31 mouse cellular contexts compared by ENCODE assay signal in genomic region chr7:79749511-79749910, GRCm38 (mm10). TPM values are rescaled to one million over a fixed set of nuclear protein-coding genes. Genes with fewer than 3 reads are reported as not detected.
"Had no signal": no experiment of that assay in that cellular context is flagged by ENCODE, and none has a peak within 500 bp of the region (broad histone marks: within the 10 kb centered on the region; RNA-seq: fewer than 3 reads in every experiment).

No protein-coding gene starts in this region.

- H3K4me2 ChIP-seq: embryonic facial prominence, embryonic 12.5 days; embryonic facial prominence, embryonic 13.5 days; embryonic facial prominence, embryonic 15.5 days; forebrain, embryonic 12.5 days; forebrain, embryonic 13.5 days; forebrain, embryonic 15.5 days had no signal

- H3K27ac ChIP-seq: embryonic facial prominence, embryonic 10.5 days; embryonic facial prominence, embryonic 12.5 days; embryonic facial prominence, embryonic 13.5 days; embryonic facial prominence, embryonic 15.5 days; forebrain, embryonic 10.5 days; forebrain, embryonic 12.5 days; forebrain, embryonic 13.5 days; forebrain, embryonic 15.5 days; gastrocnemius, adult 2 months; heart, adult 2 months had no signal

- DNase-seq: cerebellum, adult 2 months; cerebellum, adult 8-10 months; cerebellum, adult 9-10 months; cerebellum, adult 9-11 months; cerebellum, postnatal 10 days; cerebellum, postnatal 14 days; cerebellum, postnatal 25 days; cerebellum, postnatal 36 days; embryo, embryonic 11 days; forebrain, postnatal 0 days; gastrocnemius, adult 2 months; gastrocnemius, postnatal 10 days; gastrocnemius, postnatal 14 days; gastrocnemius, postnatal 25 days; gastrocnemius, postnatal 36 days; heart, adult 11 months; heart, adult 18-20 months; heart, adult 2 months had no signal

- H3K27me3 ChIP-seq: embryonic facial prominence, embryonic 12.5 days; embryonic facial prominence, embryonic 13.5 days; embryonic facial prominence, embryonic 15.5 days; forebrain, embryonic 13.5 days; forebrain, embryonic 15.5 days had no signal

- H3K9me3 ChIP-seq: embryonic facial prominence, embryonic 10.5 days; embryonic facial prominence, embryonic 12.5 days; embryonic facial prominence, embryonic 13.5 days; embryonic facial prominence, embryonic 15.5 days; forebrain, embryonic 10.5 days; forebrain, embryonic 12.5 days; forebrain, embryonic 13.5 days; forebrain, embryonic 15.5 days had no signal

- H3K4me3 ChIP-seq: embryonic facial prominence, embryonic 10.5 days; embryonic facial prominence, embryonic 12.5 days; embryonic facial prominence, embryonic 13.5 days; embryonic facial prominence, embryonic 15.5 days; erythroblast, embryonic 14.5 days; forebrain, embryonic 10.5 days; forebrain, embryonic 12.5 days; forebrain, embryonic 13.5 days; forebrain, embryonic 15.5 days; gastrocnemius, adult 2 months; heart, adult 2 months had no signal

- ATAC-seq: forebrain, embryonic 13.5 days; forebrain, embryonic 14.5 days; forebrain, embryonic 15.5 days; forebrain, embryonic 16.5 days; forebrain, postnatal 0 days had no signal

- H3K9ac ChIP-seq: embryonic facial prominence, embryonic 12.5 days; embryonic facial prominence, embryonic 13.5 days; embryonic facial prominence, embryonic 15.5 days; forebrain, embryonic 12.5 days; forebrain, embryonic 13.5 days; forebrain, embryonic 15.5 days; forebrain, postnatal 0 days had no signal

- H3K36me3 ChIP-seq: embryonic facial prominence, embryonic 10.5 days; embryonic facial prominence, embryonic 12.5 days; embryonic facial prominence, embryonic 13.5 days; embryonic facial prominence, embryonic 15.5 days; forebrain, embryonic 10.5 days; forebrain, embryonic 12.5 days; forebrain, embryonic 15.5 days had no signal

- H3K4me1 ChIP-seq: embryonic facial prominence, embryonic 10.5 days; embryonic facial prominence, embryonic 12.5 days; embryonic facial prominence, embryonic 13.5 days; embryonic facial prominence, embryonic 15.5 days; forebrain, embryonic 10.5 days; forebrain, embryonic 12.5 days; forebrain, embryonic 13.5 days; forebrain, embryonic 15.5 days had no signal

RNA-seq across cellular contexts. Expression of gene Wdr93, which starts 6.5 kb away (rescaled TPM):
- polyA plus RNA-seq: erythroblast, embryonic 14.5 days had no signal

RNA-seq across cellular contexts. Expression of gene Pex11a, which starts 6.6 kb away (rescaled TPM):
- polyA plus RNA-seq: erythroblast, embryonic 14.5 days had no signal

RNA-seq across cellular contexts. Expression of gene Plin1, which starts 16.8 kb away (rescaled TPM):
- polyA plus RNA-seq: cortical plate, adult 2 months; embryonic facial prominence, embryonic 11.5 days; embryonic facial prominence, embryonic 12.5 days; embryonic facial prominence, embryonic 13.5 days; erythroblast, embryonic 14.5 days; forebrain, embryonic 10.5 days; forebrain, embryonic 14.5 days; forebrain, embryonic 15.5 days; forebrain, embryonic 16.5 days; forebrain, postnatal 0 days had no signal

RNA-seq across cellular contexts. Expression of gene Mesp1, which starts 44.1 kb away (rescaled TPM):
- polyA plus RNA-seq: cerebellum, adult 2 months; embryonic facial prominence, embryonic 12.5 days; embryonic facial prominence, embryonic 13.5 days; forebrain, embryonic 10.5 days; forebrain, embryonic 12.5 days; forebrain, embryonic 13.5 days; forebrain, embryonic 14.5 days; forebrain, embryonic 15.5 days; forebrain, embryonic 16.5 days; heart, adult 2 months had no signal
